Mouse (Mus musculus) embryonic facial prominence, embryonic 14.5 days (tissue): Measurements from ENCODE around the gene Trappc2l. TPM values are rescaled to one million over a fixed set of nuclear protein-coding genes. Genes with fewer than 3 reads are reported as not detected.
"Not testable (repeated sequence)": the region's sequence is repeated elsewhere in the genome, so short reads cannot be mapped to it uniquely, and the experiment has no call there.

Source experiments
- ATAC-seq: fragments of 200-750 bp; cut with Nextera tagmentation; 2 replicates; pipeline ENCODE4 v1.8.0; 2017; ENCODE audit warnings: low read depth, moderate number of reproducible peaks, moderate TSS enrichment
- DNase-seq: peaks from one replicate; pipeline ENCODE4 v3.0.0-alpha.2; 2015; ENCODE audit warnings: low spot score
- H3K27ac ChIP-seq: fragments of 300-500 bp; sonication (generic); replicated peaks from 2 replicates; pipeline ENCODE4 v1.5.1; 2014; ENCODE audit warnings: low read depth, mild to moderate bottlenecking, low read length, moderate library complexity
- H3K27me3 ChIP-seq: fragments of 300-500 bp; sonication (generic); replicated peaks from 2 replicates; pipeline ENCODE4 v1.6.1; 2014; ENCODE audit warnings: low read length; ENCODE audit not compliant: control insufficient read depth, insufficient read depth
- H3K36me3 ChIP-seq: fragments of 300-500 bp; sonication (generic); 2 replicates; pipeline ENCODE4 v1.6.1; 2014; ENCODE audit warnings: low read length, mixed read lengths; ENCODE audit not compliant: control insufficient read depth, insufficient read depth
- H3K4me1 ChIP-seq: fragments of 300-500 bp; sonication (generic); 2 replicates; pipeline ENCODE4 v1.6.1; 2014; ENCODE audit warnings: antibody characterized with exemption, low read length; ENCODE audit not compliant: control insufficient read depth, insufficient read depth
- H3K4me2 ChIP-seq: fragments of 300-500 bp; sonication (generic); 2 replicates; pipeline ENCODE4 v1.6.1; 2014; ENCODE audit warnings: low read depth, mild to moderate bottlenecking, low read length, moderate library complexity, mixed read lengths
- H3K4me3 ChIP-seq: fragments of 300-500 bp; sonication (generic); 2 replicates; pipeline ENCODE4 v1.5.1; 2014; ENCODE audit warnings: low read depth, mild to moderate bottlenecking, low read length
- H3K9ac ChIP-seq: fragments of 300-500 bp; sonication (generic); 2 replicates; pipeline ENCODE4 v1.6.1; 2014; ENCODE audit warnings: low read depth, mild to moderate bottlenecking, low read length, moderate library complexity, mixed read lengths
- H3K9me3 ChIP-seq: fragments of 300-500 bp; sonication (generic); 2 replicates; pipeline ENCODE4 v1.6.1; 2016; ENCODE audit warnings: low read length; ENCODE audit not compliant: control insufficient read depth
- WGBS: fragments of 180-500 bp; shearing (Covaris S2); extraction: QIAGEN DNeasy Blood & Tissue Kit; methylation state at CpG from one replicate; pipeline ENCODE4 v1.1.7; 2014; 5-methylcytosine and 5-hydroxymethylcytosine counted together
- polyA plus RNA-seq: library from polyadenylated mRNA; unstranded; fragments of >200 nt; fragmentation: Nextera tagmentation; extraction: Ambion mirVana; gene quantifications from 2 replicates; pipeline ENCODE4 v1.2.1, GENCODE M21; 2014

The Trappc2l gene
- polyA plus RNA-seq, 1 experiment from 2014 or later: 66.7 TPM

DNA sequence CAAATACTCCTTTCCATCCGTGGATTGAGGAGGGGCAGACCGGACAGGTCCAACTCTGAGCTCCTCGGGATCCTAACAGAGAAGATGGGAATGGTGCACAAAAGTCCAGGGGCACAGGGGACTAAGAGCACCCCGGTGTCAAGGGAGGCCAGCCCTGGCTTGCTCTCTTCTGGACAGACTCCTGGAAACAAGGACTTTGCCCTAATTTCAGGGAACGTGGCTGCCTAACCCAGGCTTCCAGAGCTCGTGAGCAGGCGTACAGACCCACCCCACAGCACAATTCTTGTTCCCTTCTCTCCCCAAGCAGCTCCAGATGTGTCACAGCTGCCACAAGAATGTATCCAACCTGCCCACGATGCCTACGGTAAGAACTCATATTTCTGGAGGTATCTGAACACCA is 14.4 kb downstream of the Trappc2l start:
- H3K4me2 ChIP-seq: no peak overlapping the region
- H3K4me3 ChIP-seq: no peak overlapping the region
- no peak overlapping the region for H3K27ac ChIP-seq
- H3K36me3 ChIP-seq: no peaks in the 10 kb centered on the region
- H3K9me3 ChIP-seq: no peaks in the 10 kb centered on the region
- no peak overlapping the region for H3K9ac ChIP-seq
- WGBS: 68% methylated on average over 9 of the region's 9 CpGs
- no peaks in the 10 kb centered on the region for H3K4me1 ChIP-seq
- ATAC-seq (no peak), DNase-seq (no peak)
- no peaks in the 10 kb centered on the region for H3K27me3 ChIP-seq

DNA sequence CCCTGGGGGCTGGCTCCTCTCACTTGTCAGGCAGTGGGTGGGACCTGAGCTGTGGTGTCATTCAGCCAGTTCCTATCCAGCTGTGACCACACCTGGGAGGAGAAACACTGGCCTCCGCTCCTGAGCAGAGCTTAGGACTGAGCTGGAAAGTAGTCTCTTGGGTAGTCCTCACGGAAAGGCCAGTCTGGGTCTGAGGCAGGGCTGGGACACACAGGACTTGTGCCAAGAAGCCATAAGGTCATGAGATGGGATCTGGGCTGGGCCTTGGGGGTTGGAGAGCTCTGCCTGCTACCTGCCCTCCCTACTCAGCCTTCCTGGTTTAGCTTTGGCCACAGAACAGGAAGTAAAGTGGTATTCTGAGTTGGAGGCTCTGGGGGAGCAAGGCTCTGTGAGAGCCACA is 15.5 kb downstream of the Trappc2l start:
- no peak overlapping the region for H3K27ac ChIP-seq
- H3K9ac ChIP-seq: no peak overlapping the region
- no peaks in the 10 kb centered on the region for H3K36me3 ChIP-seq
- no peak for ATAC-seq
- DNase-seq: no peak
- no peak overlapping the region for H3K4me2 ChIP-seq
- H3K4me3 ChIP-seq: no peak overlapping the region
- 77% methylated on average over 2 of the region's 2 CpGs for WGBS
- H3K27me3 ChIP-seq: no peaks in the 10 kb centered on the region
- H3K4me1 ChIP-seq: no peaks in the 10 kb centered on the region
- no peaks in the 10 kb centered on the region for H3K9me3 ChIP-seq

DNA sequence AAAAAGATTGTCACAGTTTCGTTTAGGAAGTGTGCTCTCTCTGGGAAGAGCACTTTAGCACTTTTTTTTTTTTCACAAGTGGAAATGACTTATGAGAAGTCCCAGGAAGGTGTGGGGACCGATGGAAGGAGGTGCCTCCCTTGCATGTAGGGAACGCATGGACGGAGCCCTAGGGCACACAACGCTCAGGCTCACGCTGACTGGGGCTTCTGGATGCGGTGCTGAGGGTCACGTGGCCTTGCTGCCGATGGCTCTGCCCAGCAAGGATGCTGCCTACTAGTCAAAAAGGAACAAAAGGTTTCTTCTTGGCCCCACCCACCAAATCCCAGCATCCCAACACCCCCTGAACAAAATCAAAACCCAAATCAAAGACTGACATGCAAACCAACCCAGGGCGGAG is 17.9 kb downstream of the Trappc2l start:
- no peaks in the 10 kb centered on the region for H3K9me3 ChIP-seq
- 25% methylated on average over 10 of the region's 10 CpGs for WGBS
- no peak for DNase-seq
- H3K4me1 ChIP-seq: no peaks in the 10 kb centered on the region
- no peak overlapping the region for H3K4me2 ChIP-seq
- H3K27ac ChIP-seq: no peak overlapping the region
- H3K27me3 ChIP-seq: no peaks in the 10 kb centered on the region
- no peak for ATAC-seq
- H3K4me3 ChIP-seq: no peak overlapping the region
- no peak overlapping the region for H3K9ac ChIP-seq
- H3K36me3 ChIP-seq: peaks cover under 1% of the 10 kb centered on the region; the same call in 1 of the 2 replicates

DNA sequence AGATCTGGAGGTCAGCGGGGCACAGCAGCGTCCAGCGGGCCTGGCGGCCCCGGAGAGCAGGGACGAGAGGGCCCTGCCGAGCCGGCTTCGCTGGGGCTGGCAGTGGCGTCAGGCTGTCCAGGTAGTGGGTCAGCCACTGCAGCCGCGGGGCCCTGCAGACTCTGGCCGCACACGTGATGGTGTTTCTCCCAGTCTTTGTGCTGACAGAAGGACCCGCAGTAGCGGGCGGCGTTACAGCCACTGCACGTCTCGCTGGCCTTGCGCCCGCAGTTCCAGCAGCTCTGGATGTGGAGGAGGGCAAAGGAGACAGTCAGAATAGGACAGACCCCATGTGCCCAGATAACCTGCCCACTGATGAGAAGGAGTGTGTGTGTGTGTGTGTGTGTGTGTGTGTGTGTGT is 19.3 kb downstream of the Trappc2l start:
- Histone ChIP-seq H3K27me3 (no peaks in the 10 kb centered on the region), H3K27ac (no peak overlapping the region), H3K9me3 (no peaks in the 10 kb centered on the region), H3K4me2 (peak overlapping the region; percentile 36), H3K36me3 (peaks cover 7% of the 10 kb centered on the region; the same call in 1 of the 2 replicates), H3K9ac (peak overlapping the region; percentile 43; the same call in 1 of the 2 replicates), H3K4me1 (no peaks in the 10 kb centered on the region), H3K4me3 (peak overlapping the region; percentile 8; the same call in 1 of the 2 replicates)
- ATAC-seq (no peak), DNase-seq (no peak)
- WGBS: 65% methylated on average over 7 of the region's 22 CpGs

DNA sequence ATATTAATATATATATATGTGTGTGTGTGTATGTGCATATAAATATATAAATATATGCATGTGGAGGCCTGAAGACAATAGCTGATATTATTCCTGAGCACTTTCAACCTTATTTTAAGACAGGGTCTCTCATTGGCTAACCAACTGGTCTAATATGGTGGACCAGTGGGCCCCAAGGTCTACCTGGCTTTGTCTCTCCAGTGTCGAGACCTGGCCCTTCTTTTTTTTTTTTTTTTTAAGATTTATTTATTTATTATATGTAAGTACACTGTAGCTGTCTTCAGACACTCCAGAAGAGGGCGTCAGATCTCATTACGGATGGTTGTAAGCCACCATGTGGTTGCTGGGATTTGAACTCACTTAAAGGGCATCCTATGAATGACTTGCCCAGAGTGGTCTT is 20.7 kb downstream of the Trappc2l start:
- not testable (repeated sequence) for H3K4me3 ChIP-seq, ATAC-seq, DNase-seq, H3K9me3 ChIP-seq, H3K4me2 ChIP-seq, H3K27me3 ChIP-seq, H3K4me1 ChIP-seq, H3K9ac ChIP-seq, H3K27ac ChIP-seq, H3K36me3 ChIP-seq
- WGBS: 63% methylated on average over 3 of the region's 3 CpGs

DNA sequence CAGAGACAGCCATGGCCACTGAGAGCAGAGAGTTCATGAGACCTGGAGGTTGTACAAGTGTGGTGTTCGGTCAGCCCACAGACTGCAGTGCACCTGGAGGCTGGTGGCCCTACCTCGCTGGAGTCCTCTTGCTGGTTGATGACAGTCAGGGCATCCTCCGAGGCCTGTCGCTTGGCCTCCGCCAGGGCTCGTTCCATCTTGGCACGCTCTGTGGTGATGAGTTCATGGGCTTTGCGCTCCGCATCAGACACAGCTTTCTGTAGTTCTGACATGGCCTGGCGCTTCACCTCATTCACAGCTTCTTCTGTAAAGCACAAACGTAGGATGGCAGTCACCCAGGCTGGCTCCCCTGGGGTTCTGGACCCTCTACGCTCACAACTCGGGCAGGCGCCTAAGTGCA is 21.8 kb downstream of the Trappc2l start:
- no peaks in the 10 kb centered on the region for H3K27me3 ChIP-seq
- H3K9me3 ChIP-seq: no peaks in the 10 kb centered on the region
- H3K4me1 ChIP-seq: no peaks in the 10 kb centered on the region; the same call in 1 of the 2 replicates
- ATAC-seq: no peak
- H3K4me2 ChIP-seq: no peak overlapping the region
- no peak for DNase-seq
- 91% methylated on average over 14 of the region's 14 CpGs for WGBS
- H3K9ac ChIP-seq: no peak overlapping the region
- no peak overlapping the region for H3K27ac ChIP-seq
- peaks cover 7% of the 10 kb centered on the region; the same call in 1 of the 2 replicates for H3K36me3 ChIP-seq
- H3K4me3 ChIP-seq: no peak overlapping the region

DNA sequence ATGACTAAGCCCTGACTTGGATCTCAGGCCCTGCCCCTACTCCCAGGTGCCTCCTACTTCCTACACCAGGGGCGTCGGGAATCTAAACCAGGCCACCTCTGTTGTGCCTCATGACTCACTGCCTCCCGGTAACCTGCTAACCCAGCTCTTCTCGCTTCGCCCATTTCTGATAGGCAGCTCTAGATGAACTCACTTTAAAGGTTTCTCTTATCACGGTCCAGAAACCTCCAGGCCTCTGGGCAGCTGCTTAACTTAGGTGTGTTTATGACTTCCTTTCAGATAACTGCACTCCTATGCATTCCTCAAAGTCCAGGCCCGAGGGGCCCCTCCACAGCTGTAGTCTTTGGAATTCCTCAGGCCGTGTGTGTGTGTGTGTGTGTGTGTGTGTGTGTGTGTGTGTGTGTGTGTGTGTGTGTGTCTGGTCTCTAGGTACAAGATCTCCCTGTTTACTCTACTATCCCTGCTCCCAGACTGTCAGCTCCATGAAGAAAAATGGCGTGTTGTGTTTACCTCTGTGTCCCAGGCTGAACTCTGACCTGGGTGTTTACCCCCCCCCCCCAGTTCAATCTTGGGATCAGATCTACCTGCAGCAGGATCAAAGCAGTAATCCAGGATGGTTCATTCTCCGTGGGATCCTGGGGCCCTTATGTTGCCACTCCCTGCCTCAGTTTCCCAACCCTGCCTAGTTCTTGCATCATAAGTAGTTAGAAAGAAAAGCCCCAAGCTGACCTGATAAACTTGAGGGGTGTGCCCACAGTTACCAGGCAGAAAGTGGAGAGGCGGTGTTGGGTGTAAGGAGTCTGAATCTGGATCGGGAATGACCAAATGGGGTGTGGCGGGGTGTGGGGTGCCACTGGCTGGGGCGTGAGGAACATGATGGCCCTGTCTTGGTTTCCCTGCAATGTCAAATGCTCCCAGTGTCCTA is 24.7 kb downstream of the Trappc2l start:
- peaks cover 21% of the 10 kb centered on the region for H3K4me1 ChIP-seq
- no peaks in the 10 kb centered on the region for H3K27me3 ChIP-seq
- H3K9me3 ChIP-seq: no peaks in the 10 kb centered on the region
- H3K4me3 ChIP-seq: no peak overlapping the region
- H3K4me2 ChIP-seq: no peak overlapping the region
- ATAC-seq (no peak), DNase-seq (no peak)
- peaks cover 7% of the 10 kb centered on the region; the same call in 1 of the 2 replicates for H3K36me3 ChIP-seq
- H3K9ac ChIP-seq: no peak overlapping the region
- no peak overlapping the region for H3K27ac ChIP-seq
- WGBS: 64% methylated on average over 14 of the region's 14 CpGs

DNA sequence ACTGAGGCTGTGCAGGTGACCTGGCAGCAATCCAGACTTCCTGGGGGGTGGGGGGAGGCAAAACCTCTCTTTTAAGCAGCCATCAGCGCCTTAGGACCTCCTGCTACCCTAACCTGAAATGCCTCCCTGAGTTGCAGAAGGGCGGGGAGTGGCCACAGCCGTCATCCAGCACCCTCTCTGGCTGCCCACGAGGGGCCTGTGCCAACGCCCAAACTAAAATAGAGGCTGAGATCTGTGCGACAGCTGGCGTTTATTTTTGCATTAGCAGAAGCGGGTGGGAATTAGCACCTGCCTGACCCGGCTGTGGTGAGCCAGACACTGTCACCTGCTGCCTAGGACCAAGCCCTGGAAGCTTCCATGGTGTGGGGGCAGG is 25.3 kb downstream of the Trappc2l start:
- Histone ChIP-seq H3K4me3 (no peak overlapping the region), H3K4me1 (peaks cover 27% of the 10 kb centered on the region), H3K4me2 (no peak overlapping the region), H3K36me3 (peaks cover 7% of the 10 kb centered on the region; the same call in 1 of the 2 replicates), H3K9me3 (no peaks in the 10 kb centered on the region), H3K27ac (no peak overlapping the region), H3K9ac (no peak overlapping the region), H3K27me3 (no peaks in the 10 kb centered on the region)
- peak; percentile 62 for DNase-seq
- 60% methylated on average over 9 of the region's 9 CpGs for WGBS
- 0 out of 2 replicates have a peak, but pooled peaks have one; percentile 13 for ATAC-seq

DNA sequence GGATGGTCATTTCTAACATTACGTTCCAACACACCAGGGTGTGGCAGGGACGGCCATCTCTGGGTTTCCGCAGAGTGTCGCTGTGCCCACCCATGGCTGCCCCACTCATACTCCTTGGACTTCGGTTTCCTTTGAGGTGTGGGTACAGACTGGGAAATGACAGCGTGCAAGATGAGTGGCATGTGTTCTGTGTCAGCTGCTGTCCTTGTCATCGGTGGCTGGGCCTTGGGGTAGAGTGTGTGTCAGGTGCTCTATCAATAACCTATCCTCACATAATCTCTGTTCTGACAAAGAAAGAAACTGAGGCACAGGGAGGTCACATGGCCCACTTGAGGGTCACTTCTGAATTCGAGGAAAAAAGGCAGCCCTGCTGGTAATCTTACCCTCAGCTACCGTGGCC is 25.8 kb downstream of the Trappc2l start:
- Histone ChIP-seq H3K27me3 (no peaks in the 10 kb centered on the region), H3K4me1 (peaks cover 32% of the 10 kb centered on the region), H3K9me3 (no peaks in the 10 kb centered on the region), H3K9ac (no peak overlapping the region), H3K4me3 (no peak overlapping the region), H3K4me2 (no peak overlapping the region), H3K36me3 (peaks cover 7% of the 10 kb centered on the region; the same call in 1 of the 2 replicates), H3K27ac (no peak overlapping the region)
- WGBS: 79% methylated on average over 9 of the region's 9 CpGs
- DNase-seq: no peak
- no peak for ATAC-seq
